Mouse (Mus musculus) layer of hippocampus, postnatal 25 days (tissue): ENCODE measurements around the gene Psmd13. TPM values are rescaled to one million over a fixed set of nuclear protein-coding genes. Genes with fewer than 3 reads are reported as not detected.
A peak's percentile ranks its signal among the peaks of the same experiment; 100 is the strongest.

Experiments
- DNase-seq, 2 experiments: peaks; one replicate each; pipeline ENCODE4 v3.0.0; 2022; ENCODE audit warnings: mixed read lengths in 2 of 2, low spot score in 1 of 2; ENCODE audit errors: extremely low spot score in 1 of 2
- total RNA-seq, 2 experiments: library from RNA; stranded (reverse); gene quantifications; 2 replicates each; pipeline ENCODE4 v1.2.3; 2021

Gene Psmd13
- total RNA-seq, 2 experiments from 2014 or later: 107 to 117 TPM

- no peak for DNase-seq
Measured at GRCm38 (mm10) chr7:140902036-140902875, 20.5 kb downstream of the Psmd13 start.

- peak; percentile 78 to 93 for DNase-seq
Measured at GRCm38 (mm10) chr7:140903212-140903611, 21.4 kb downstream of the Psmd13 start.

DNA sequence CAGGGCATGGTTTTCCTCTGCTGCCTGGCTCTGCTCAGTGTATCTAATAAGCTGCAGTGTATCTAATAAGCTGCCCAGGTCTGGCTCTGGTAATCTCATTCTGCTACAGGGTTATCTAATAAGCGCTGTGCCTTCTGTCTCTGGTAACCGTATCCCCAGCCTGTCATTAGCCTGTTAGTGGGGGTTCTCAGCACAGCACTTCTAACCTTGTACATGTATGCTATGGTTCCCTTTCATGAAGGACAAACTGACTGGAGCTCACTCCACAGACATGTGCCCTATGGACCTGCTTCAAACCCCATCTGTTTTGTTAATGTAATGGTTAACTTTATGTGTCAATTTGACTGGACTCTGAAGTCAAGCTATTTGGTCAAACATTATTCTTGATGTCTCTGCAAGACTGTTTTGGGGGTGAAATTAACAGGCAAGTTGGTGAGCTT is 23.9 kb downstream of the Psmd13 start:
- no peak for DNase-seq

- no peak for DNase-seq
Measured at GRCm38 (mm10) chr7:140907131-140907530, 25.4 kb downstream of the Psmd13 start.

- no peak for DNase-seq
Measured at GRCm38 (mm10) chr7:140907697-140908096, 25.9 kb downstream of the Psmd13 start.

GRCm38 (mm10) chr7:140908181-140908580 is 26.4 kb downstream of the Psmd13 start:
- no peak for DNase-seq

DNA sequence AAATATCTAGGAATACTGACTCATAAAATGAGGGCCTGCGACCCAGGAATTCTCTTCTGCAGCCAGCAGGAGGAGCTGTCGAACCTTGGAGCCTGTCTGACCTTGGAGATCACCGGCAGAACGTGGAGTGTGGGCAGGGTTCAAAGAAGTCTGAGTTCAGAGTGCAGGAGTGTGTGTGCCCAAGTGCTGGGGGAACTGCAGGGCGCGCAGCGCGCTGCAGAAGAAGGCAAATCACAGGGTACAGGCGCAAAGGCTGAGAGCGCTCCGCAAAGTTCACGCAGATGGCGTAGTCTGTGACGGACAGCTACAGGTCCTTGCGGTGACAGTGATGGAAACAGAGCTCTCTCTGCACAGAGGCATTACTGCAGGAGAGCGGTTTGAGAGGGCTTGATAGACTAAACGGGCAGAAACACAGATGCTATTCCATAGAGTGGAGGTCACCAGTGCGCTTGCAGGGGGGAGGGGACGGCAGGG is 26.9 kb downstream of the Psmd13 start:
- peak; percentile 49 to 78 for DNase-seq

DNA sequence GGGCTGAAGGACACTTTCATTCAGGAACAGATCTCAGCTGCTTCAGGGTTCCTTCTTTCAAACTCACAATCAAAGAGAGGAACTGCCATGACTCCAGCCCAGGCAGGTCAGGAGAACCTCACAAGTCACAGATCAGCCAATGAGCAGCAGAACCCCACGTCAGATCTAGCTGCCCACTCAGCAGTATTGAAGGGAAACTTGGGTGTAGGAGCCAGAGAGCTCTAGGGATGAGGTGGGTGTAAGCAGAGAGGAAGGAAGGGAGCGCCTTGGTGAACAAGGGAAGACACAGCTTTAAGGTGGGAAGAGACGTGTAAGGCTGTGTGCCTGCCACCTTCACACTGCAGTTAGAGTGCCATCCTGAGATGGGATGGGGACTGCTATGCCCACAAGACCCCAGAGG is 30.5 kb downstream of the Psmd13 start:
- no peak for DNase-seq

GRCm38 (mm10) chr7:140912846-140913482 is 31.2 kb downstream of the Psmd13 start:
- no peak for DNase-seq

DNA sequence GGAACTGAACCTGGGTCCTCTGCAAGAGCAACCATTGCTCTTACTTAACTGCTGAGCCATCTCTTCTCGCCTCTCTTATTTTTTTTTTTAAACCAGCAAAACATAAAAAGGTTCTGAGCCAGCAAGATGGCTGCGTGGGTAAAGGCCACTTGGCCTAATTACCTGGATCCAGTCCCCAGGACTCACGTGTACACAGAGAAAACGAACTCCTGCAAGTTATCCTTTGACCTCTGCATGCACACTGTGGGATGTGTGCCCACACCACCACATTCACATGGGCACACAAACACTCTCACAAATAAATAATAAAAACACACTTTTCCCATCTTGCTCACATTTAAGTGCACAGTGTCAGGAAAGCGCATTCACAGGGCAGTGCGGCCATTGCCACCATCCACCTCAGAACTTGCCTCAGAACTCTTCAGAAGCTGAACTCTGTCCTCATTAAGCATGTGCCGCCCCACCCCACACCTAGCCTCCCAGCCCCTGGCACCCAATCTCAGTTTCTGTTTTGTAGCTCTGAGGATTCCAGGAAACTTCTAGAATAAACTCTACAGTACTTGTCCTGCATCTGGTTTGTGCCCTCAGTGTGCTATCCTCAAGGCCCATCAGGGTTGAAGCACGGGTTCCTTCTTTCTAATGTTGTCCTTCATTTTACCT is 32.4 kb downstream of the Psmd13 start:
- no peak for DNase-seq

DNA sequence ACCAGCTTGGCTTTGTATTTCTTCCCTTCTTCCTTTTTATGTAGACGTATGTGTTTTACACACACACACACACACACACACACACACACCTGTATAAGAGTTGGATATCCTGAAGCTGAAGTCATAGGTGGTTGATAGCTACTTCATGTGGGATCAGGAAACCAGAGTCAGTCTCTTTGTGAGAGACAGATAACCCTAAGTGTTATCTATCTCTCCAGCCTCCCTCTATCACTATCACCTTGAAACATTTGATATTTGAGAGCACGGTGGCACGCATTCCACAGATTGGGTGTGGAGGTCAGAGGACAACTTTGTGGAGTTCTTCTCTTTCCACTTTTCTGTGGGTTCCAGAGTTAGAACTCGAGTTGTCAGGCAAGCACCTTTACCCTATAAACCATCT is 38.1 kb downstream of the Psmd13 start:
- DNase-seq: no peak

GRCm38 (mm10) chr7:140920418-140921029 is 38.8 kb downstream of the Psmd13 start, which contains the start of gene Nlrp6:
Nlrp6 (plus strand) TSS chr7:140920902.
- no peak for DNase-seq

DNA sequence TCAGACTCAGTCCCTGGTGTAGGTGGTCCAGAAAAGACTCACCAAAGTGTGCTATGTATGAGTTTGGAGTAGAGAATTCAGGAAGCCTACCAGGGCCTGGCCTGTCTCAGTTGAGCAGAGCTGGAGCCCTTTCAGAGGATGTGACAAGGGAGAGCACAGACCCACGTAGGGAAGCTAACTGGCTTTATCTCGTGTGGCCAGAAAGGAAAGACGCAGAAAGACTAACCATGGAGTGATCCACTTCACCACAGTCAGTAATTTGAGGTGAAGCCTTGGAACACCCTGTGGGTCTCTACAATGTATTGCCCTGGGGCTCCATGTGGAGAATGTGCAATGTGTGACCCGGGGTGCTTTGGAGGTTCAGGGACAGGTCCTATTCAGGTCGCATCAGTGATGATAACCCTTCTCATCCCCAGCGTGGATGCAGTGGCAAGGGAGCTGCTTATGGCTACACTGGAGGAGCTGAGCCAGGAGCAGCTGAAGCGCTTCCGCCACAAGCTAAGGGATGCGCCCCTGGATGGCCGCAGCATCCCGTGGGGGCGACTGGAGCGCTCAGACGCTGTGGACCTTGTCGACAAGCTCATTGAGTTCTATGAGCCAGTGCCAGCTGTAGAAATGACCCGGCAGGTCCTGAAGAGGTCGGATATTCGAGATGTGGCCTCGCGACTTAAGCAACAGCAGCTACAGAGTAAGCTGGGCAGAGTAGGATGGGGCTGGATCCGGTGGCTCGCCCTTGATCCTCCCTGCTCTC is 39.6 kb downstream of the Psmd13 start:
- no peak for DNase-seq

GRCm38 (mm10) chr7:140922398-140923069 is 40.8 kb downstream of the Psmd13 start:
- peak in 1 of 2 experiments; percentile 44 for DNase-seq

GRCm38 (mm10) chr7:140923070-140923775 is 41.5 kb downstream of the Psmd13 start:
- no peak for DNase-seq

DNA sequence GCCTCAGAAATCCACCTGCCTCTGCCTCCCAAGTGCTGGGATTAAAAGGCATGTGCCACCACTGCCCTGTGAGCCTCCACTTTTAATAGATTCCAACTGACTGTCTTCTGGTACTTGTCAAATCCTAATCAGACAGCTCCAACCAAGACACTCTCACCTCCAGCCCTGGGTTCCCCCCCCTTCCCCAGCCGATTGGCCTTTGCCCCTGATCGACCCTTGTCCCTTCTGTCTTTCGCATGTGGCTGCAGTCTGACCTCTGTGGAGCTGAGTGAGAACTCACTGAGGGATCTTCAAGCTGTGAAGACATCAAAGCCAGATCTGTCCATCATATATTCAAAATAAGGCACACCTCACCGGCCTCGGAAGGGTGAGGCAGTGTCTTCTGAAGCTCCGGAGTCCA is 45.4 kb downstream of the Psmd13 start:
- DNase-seq: no peak

- DNase-seq: no peak
Measured at GRCm38 (mm10) chr7:140938436-140938835, 56.7 kb downstream of the Psmd13 start.

DNA sequence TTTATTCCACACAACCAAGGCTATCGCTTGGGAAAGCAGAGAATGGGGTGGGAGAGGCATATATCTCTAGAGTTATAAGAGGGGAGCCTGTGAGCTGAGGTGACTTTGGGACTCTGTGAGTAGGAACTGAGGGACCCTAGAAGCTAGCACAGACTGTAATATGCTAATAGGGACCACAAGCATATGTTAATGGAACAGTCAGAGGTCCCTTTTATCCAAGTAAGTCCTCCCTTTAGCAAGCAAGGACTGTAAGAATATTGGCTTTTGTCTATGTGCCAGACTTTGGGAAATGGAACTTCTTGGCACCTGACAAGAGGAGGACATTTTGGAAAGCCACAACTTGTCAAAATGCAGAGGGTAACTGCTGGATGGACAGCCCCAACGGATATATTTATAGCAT is 57.1 kb downstream of the Psmd13 start:
- no peak for DNase-seq

GRCm38 (mm10) chr7:140939669-140940171 is 58.0 kb downstream of the Psmd13 start:
- no peak for DNase-seq
